Mouse (Mus musculus) monocyte, adult 5-6 weeks (primary cell): ENCODE measurements at regions not wholly inside any gene's neighbourhood (a gene's known extent, or its start where the extent isn't known, plus 50 kb on each side); places are given as distances from the start of the nearest gene placed in this dataset.
A peak's percentile ranks its signal among the peaks of the same experiment; 100 is the strongest.

Source experiments
- ATAC-seq: fragments of 153-309, 156-312 bp; replicated peaks from 2 replicates; pipeline ENCODE4 v1.8.0; 2017; ENCODE audit warnings: mild to moderate bottlenecking; ENCODE audit not compliant: low TSS enrichment, insufficient number of reproducible peaks, severe bottlenecking, poor library complexity, low FRiP score

- no peak for ATAC-seq
Observed at GRCm38 (mm10) chr14:69107796-69108195, 186.3 kb downstream of the Synb start.

- no peak for ATAC-seq
Observed at GRCm38 (mm10) chr14:69104646-69105045, 189.5 kb downstream of the Synb start.

- ATAC-seq: no peak
Observed at GRCm38 (mm10) chr14:69103371-69104009, 190.6 kb downstream of the Synb start.

GRCm38 (mm10) chr14:69100866-69101265 is 193.2 kb downstream of the Synb start:
- peak; percentile 63 for ATAC-seq

GRCm38 (mm10) chr14:69095599-69095998 is 198.5 kb downstream of the Synb start:
- ATAC-seq: peak; percentile 89
